8 mouse cellular contexts compared by ENCODE assay signal in the genomic region with DNA sequence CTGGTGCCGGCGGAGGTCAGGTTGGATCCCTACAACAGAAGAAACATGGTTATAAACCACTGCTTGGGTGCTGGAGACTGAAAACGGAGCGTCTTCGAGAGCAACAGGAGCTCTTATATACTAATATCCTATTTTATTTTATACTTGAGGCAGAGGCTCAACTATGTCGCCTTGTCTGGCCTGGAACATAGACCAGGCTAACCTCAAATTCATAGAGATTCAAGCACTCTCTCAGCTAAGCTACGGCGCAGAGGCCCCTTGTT. TPM values are rescaled to one million over a fixed set of nuclear protein-coding genes. Genes with fewer than 3 reads are reported as not detected.
DNase-seq lines count a peak whose midpoint lies in the region; ATAC-seq and TF ChIP-seq lines count a peak whose summit lies in the region.

No protein-coding gene starts in this region.

- H3K4me2 ChIP-seq in kidney, embryonic 14.5 days (replicated peaks; ENCODE audit: low read depth, low read length): peak overlapping the region; percentile 60
- H3K4me2 ChIP-seq in intestine, embryonic 14.5 days (ENCODE audit: low read length): peak overlapping the region; percentile 78
- peak overlapping the region; percentile 57 for H3K4me2 ChIP-seq in midbrain, postnatal 0 days (ENCODE audit: low read depth, low read length, poor library complexity, severe bottlenecking)

- no peak for ATAC-seq in kidney, embryonic 14.5 days (ENCODE audit: low FRiP score, low TSS enrichment)
- ATAC-seq in intestine, embryonic 14.5 days (replicated peaks; ENCODE audit: low FRiP score, low TSS enrichment, low read depth): no peak
- ATAC-seq in midbrain, postnatal 0 days (ENCODE audit: low FRiP score): no peak

- H3K4me3 ChIP-seq in kidney, embryonic 14.5 days (ENCODE audit: low read length): peak overlapping the region; percentile 76
- peak overlapping the region; percentile 83 for H3K4me3 ChIP-seq in brown adipose tissue, adult 24 weeks (ENCODE audit: insufficient read depth, low read depth, low read length)
- H3K4me3 ChIP-seq in intestine, embryonic 14.5 days (ENCODE audit: low read depth, low read length): peak overlapping the region; percentile 83
- peak overlapping the region; percentile 66 for H3K4me3 ChIP-seq in midbrain, postnatal 0 days (ENCODE audit: low read depth, low read length)

- no peaks in the 10 kb centered on the region for H3K9me3 ChIP-seq in kidney, embryonic 14.5 days (ENCODE audit: control insufficient read depth, low read length)
- no peaks in the 10 kb centered on the region for H3K9me3 ChIP-seq in intestine, embryonic 14.5 days (ENCODE audit: control insufficient read depth, low read length)
- H3K9me3 ChIP-seq in midbrain, postnatal 0 days (ENCODE audit: low read length): no peaks in the 10 kb centered on the region

- H3K27ac ChIP-seq in kidney, embryonic 14.5 days (ENCODE audit: low read depth, low read length): no peak overlapping the region
- no peak overlapping the region for H3K27ac ChIP-seq in brown adipose tissue, adult 24 weeks (replicated peaks; ENCODE audit: low read depth, low read length)
- peak overlapping the region; percentile 70; the same call in 1 of the 2 replicates for H3K27ac ChIP-seq in intestine, embryonic 14.5 days (ENCODE audit: low read depth)
- no peak overlapping the region for H3K27ac ChIP-seq in midbrain, postnatal 0 days (ENCODE audit: low read depth, low read length)

- WGBS in kidney, embryonic 14.5 days: 59% methylated on average over 8 of the region's 8 CpGs
- WGBS in intestine, embryonic 14.5 days: 38% methylated on average over 8 of the region's 8 CpGs
- WGBS in midbrain, postnatal 0 days: 64% methylated on average over 8 of the region's 8 CpGs

- peaks cover 22% of the 10 kb centered on the region for H3K36me3 ChIP-seq in kidney, embryonic 14.5 days (ENCODE audit: control insufficient read depth, insufficient read depth, low read length)
- peaks cover 22% of the 10 kb centered on the region for H3K36me3 ChIP-seq in intestine, embryonic 14.5 days (ENCODE audit: control insufficient read depth, insufficient read depth, low read length)
- peaks cover 13% of the 10 kb centered on the region for H3K36me3 ChIP-seq in midbrain, postnatal 0 days (ENCODE audit: insufficient read depth, low read length)

- peak overlapping the region; percentile 78; the same call in 1 of the 2 replicates for H3K9ac ChIP-seq in kidney, embryonic 14.5 days (ENCODE audit: low read depth, low read length)
- peak overlapping the region; percentile 81 for H3K9ac ChIP-seq in intestine, embryonic 14.5 days (ENCODE audit: low read length)
- H3K9ac ChIP-seq in midbrain, postnatal 0 days (replicated peaks; ENCODE audit: low read length, poor library complexity, severe bottlenecking): peak overlapping the region; percentile 64

- H3K4me1 ChIP-seq in kidney, embryonic 14.5 days (ENCODE audit: control insufficient read depth, insufficient read depth, low read length): peaks cover 5% of the 10 kb centered on the region; the same call in 1 of the 2 replicates
- no peaks in the 10 kb centered on the region for H3K4me1 ChIP-seq in brown adipose tissue, adult 24 weeks (ENCODE audit: control insufficient read depth, insufficient read depth, insufficient read length, low read length)
- H3K4me1 ChIP-seq in intestine, embryonic 14.5 days (replicated peaks; ENCODE audit: control insufficient read depth, insufficient read depth, low read length): no peaks in the 10 kb centered on the region; the same call in 1 of the 2 replicates
- H3K4me1 ChIP-seq in midbrain, postnatal 0 days (ENCODE audit: insufficient read depth, low read length): no peaks in the 10 kb centered on the region; the same call in 1 of the 2 replicates

- DNase-seq in kidney, postnatal 25 days: no peak
- DNase-seq in intestine, embryonic 14.5 days (ENCODE audit: low spot score): no peak
- no peak for DNase-seq in midbrain, postnatal 0 days (ENCODE audit: low spot score)
- no peak for DNase-seq in adrenal gland, adult 8-10 months
- no peak for DNase-seq in spleen, adult 18-20 months
- DNase-seq in adipocyte (ENCODE audit: low spot score): no peak

- no peak for TF ChIP-seq CTCF in midbrain, postnatal 0 days (IDR thresholded peaks at IDR 0.05)

- no peaks in the 10 kb centered on the region for H3K27me3 ChIP-seq in kidney, embryonic 14.5 days (ENCODE audit: control insufficient read depth, insufficient read depth, low read length)
- no peaks in the 10 kb centered on the region for H3K27me3 ChIP-seq in intestine, embryonic 14.5 days (replicated peaks; ENCODE audit: control insufficient read depth, insufficient read depth, low read length)
- no peaks in the 10 kb centered on the region for H3K27me3 ChIP-seq in midbrain, postnatal 0 days (ENCODE audit: insufficient read depth, low read length)

RNA-seq across cellular contexts. Expression of a gene that starts 0.7 kb away (rescaled TPM):
- polyA plus RNA-seq in kidney, embryonic 14.5 days (2014; fragmentation: Nextera tagmentation; extraction: Ambion mirVana): 49.0 and 58.7 TPM in 2 replicates
- 12.2 and 15.9 TPM in 2 replicates for polyA plus RNA-seq in brown adipose tissue, adult 24 weeks (2012; ENCODE audit: insufficient read depth, insufficient read length, missing spikeins)
- polyA plus RNA-seq in intestine, embryonic 14.5 days (2014; fragmentation: Nextera tagmentation; extraction: Ambion mirVana): 47.8 and 49.6 TPM in 2 replicates
- total RNA-seq in midbrain, postnatal 0 days (2014; rRNA removed): 33.5 and 56.9 TPM in 2 replicates
- 24.5 and 26.8 TPM in 2 replicates for polyA plus RNA-seq in midbrain, postnatal 0 days (2015; fragmentation: Nextera tagmentation; extraction: Ambion mirVana)
- 10 to 100 TPM; 30.2 to 69.8 (median 54.5) TPM for total RNA-seq in adrenal gland, adult 8-10 months (2022)

RNA-seq across cellular contexts. Expression of a gene that starts 39.8 kb away (rescaled TPM):
- 1,010 and 1,332 TPM in 2 replicates for polyA plus RNA-seq in kidney, embryonic 14.5 days (2014; fragmentation: Nextera tagmentation; extraction: Ambion mirVana)
- 1,785 and 1,958 TPM in 2 replicates for polyA plus RNA-seq in brown adipose tissue, adult 24 weeks (2012; ENCODE audit: insufficient read depth, insufficient read length, missing spikeins)
- polyA plus RNA-seq in intestine, embryonic 14.5 days (2014; fragmentation: Nextera tagmentation; extraction: Ambion mirVana): 944 and 1,022 TPM in 2 replicates
- total RNA-seq in midbrain, postnatal 0 days (2014; rRNA removed): 742 and 901 TPM in 2 replicates
- polyA plus RNA-seq in midbrain, postnatal 0 days (2015; fragmentation: Nextera tagmentation; extraction: Ambion mirVana): 693 and 752 TPM in 2 replicates
- 1,000 to 10,000 TPM in 1 of 4 experiments, 100 to 1,000 TPM in 3; 716 to 1,044 (median 882) TPM for total RNA-seq in adrenal gland, adult 8-10 months (2022)

RNA-seq across cellular contexts. Expression of a gene that starts 48.0 kb away (rescaled TPM):
- polyA plus RNA-seq in kidney, embryonic 14.5 days (2014; fragmentation: Nextera tagmentation; extraction: Ambion mirVana): 8.0 and 8.7 TPM in 2 replicates
- polyA plus RNA-seq in brown adipose tissue, adult 24 weeks (2012; ENCODE audit: insufficient read depth, insufficient read length, missing spikeins): 0.83 and 1.9 TPM in 2 replicates
- 3.9 and 4.1 TPM in 2 replicates for polyA plus RNA-seq in intestine, embryonic 14.5 days (2014; fragmentation: Nextera tagmentation; extraction: Ambion mirVana)
- 15.1 TPM in 2 replicates for total RNA-seq in midbrain, postnatal 0 days (2014; rRNA removed)
- polyA plus RNA-seq in midbrain, postnatal 0 days (2015; fragmentation: Nextera tagmentation; extraction: Ambion mirVana): 10.7 and 10.9 TPM in 2 replicates
- total RNA-seq in adrenal gland, adult 8-10 months (2022): 1 to 10 TPM; 1.5 to 3.3 (median 2.0) TPM

RNA-seq across cellular contexts. Expression of a gene that starts 50.9 kb away (rescaled TPM):
- 0.15 and 0.21 TPM in 2 replicates for polyA plus RNA-seq in kidney, embryonic 14.5 days (2014; fragmentation: Nextera tagmentation; extraction: Ambion mirVana)
- polyA plus RNA-seq in brown adipose tissue, adult 24 weeks (2012; ENCODE audit: insufficient read depth, insufficient read length, missing spikeins): 2.3 and 9.8 TPM in 2 replicates
- 0.09 and 0.11 TPM in 2 replicates for polyA plus RNA-seq in intestine, embryonic 14.5 days (2014; fragmentation: Nextera tagmentation; extraction: Ambion mirVana)
- total RNA-seq in midbrain, postnatal 0 days (2014; rRNA removed): 0.66 and 3.0 TPM in 2 replicates
- 1.5 TPM in 2 replicates for polyA plus RNA-seq in midbrain, postnatal 0 days (2015; fragmentation: Nextera tagmentation; extraction: Ambion mirVana)
- 1 to 10 TPM in 3 of 4 experiments, under 1 TPM in 1; 0.49 to 2.6 (median 1.1) TPM for total RNA-seq in adrenal gland, adult 8-10 months (2022)
